Mouse (Mus musculus) embryonic fibroblast, embryonic 13.5 days (primary cell): Measurements from ENCODE around the gene Lrp5. TPM values are rescaled to one million over a fixed set of nuclear protein-coding genes. Genes with fewer than 3 reads are reported as not detected.

Source experiments
- H3K27ac ChIP-seq: 2 replicates; pipeline ENCODE4 v1.5.1; 2012; ENCODE audit warnings: low read length, control low read depth, inconsistent platforms; ENCODE audit not compliant: insufficient read depth
- H3K4me1 ChIP-seq: 2 replicates; pipeline ENCODE4 v1.6.1; 2011; ENCODE audit warnings: low read length; ENCODE audit not compliant: control insufficient read depth, insufficient read depth
- H3K4me3 ChIP-seq: 2 replicates; pipeline ENCODE4 v1.5.1; 2011; ENCODE audit warnings: mild to moderate bottlenecking, control low read depth, low read length; ENCODE audit not compliant: insufficient read depth
- CTCF ChIP-seq: IDR thresholded peaks from 2 replicates; pipeline ENCODE4 v1.5.1; 2011; ENCODE audit warnings: mild to moderate bottlenecking, control low read depth, low read length, moderate library complexity, borderline replicate concordance; ENCODE audit not compliant: insufficient read depth
- POLR2A ChIP-seq: IDR thresholded peaks from 2 replicates; pipeline ENCODE4 v1.6.1; 2011; ENCODE audit warnings: low read depth, mild to moderate bottlenecking, control low read depth, low read length, moderate library complexity
- polyA plus RNA-seq: library from polyadenylated mRNA; stranded (reverse); fragments of >200 nt; gene quantifications from 2 replicates; pipeline ENCODE4 v1.2.4, GENCODE M21; 2011; ENCODE audit warnings: low read depth; ENCODE audit not compliant: missing spikeins, insufficient read length

Lrp5 gene
- polyA plus RNA-seq, 1 experiment, result 32.7 TPM

- TF ChIP-seq CTCF (no peak), POLR2A (no peak)
- Histone ChIP-seq H3K4me1 (no peaks in the 10 kb centered on the region), H3K4me3 (no peak overlapping the region), H3K27ac (no peak overlapping the region)
Observed at GRCm38 (mm10) chr19:3549263-3549662, 137.1 kb downstream of the Lrp5 start.

DNA sequence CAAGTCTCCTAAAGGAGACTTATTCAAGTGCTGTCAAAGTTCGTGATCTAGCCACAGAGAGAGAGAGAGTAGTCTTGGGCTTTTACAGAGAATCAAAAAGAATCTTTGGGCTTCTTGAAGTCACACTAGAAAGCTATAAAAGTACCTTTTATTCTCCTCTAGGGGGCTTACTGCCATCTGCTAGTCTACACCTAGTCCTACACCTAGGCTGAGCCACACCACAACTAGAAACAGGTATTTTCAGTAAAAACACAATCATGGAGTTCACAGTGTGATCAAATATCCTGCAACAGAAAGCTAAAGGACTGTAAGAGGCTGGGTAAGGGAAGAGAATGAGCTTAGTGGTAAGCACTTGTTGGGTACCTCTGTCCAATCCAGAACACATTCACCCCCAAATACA is 138.1 kb downstream of the Lrp5 start:
- TF ChIP-seq CTCF (no peak), POLR2A (no peak)
- Histone ChIP-seq H3K27ac (no peak overlapping the region), H3K4me1 (no peaks in the 10 kb centered on the region), H3K4me3 (no peak overlapping the region)

- no peak overlapping the region for H3K27ac ChIP-seq
- H3K4me1 ChIP-seq, result no peaks in the 10 kb centered on the region
- H3K4me3 ChIP-seq, result no peak overlapping the region
- TF ChIP-seq POLR2A (no peak), CTCF (no peak)
Observed at GRCm38 (mm10) chr19:3544995-3545394, 141.4 kb downstream of the Lrp5 start.

DNA sequence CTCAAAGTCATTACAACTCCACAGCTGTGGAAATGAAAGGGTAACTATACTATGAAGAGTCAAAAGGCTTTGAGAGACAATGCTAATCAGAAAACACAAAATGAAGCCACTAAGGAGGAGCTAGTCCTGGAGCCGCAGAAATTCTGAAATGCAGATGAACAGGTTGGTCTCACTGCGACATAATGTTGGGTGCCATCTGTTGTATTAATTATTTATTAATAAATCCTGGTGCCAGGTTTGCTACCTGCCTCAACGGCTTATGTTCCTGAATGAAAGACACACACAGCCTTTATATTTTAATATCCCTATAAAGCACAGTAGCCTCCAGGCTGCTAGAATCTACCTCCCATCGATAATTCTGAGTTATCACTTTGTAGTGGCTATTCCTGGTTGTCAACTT is 143.8 kb downstream of the Lrp5 start:
- TF ChIP-seq POLR2A (no peak), CTCF (no peak)
- Histone ChIP-seq H3K4me1 (no peaks in the 10 kb centered on the region), H3K27ac (no peak overlapping the region), H3K4me3 (no peak overlapping the region)

GRCm38 (mm10) chr19:3540997-3541396 is 145.4 kb downstream of the Lrp5 start:
- Histone ChIP-seq H3K4me1 (no peaks in the 10 kb centered on the region), H3K27ac (no peak overlapping the region)
- TF ChIP-seq POLR2A (no peak), CTCF (no peak)

DNA sequence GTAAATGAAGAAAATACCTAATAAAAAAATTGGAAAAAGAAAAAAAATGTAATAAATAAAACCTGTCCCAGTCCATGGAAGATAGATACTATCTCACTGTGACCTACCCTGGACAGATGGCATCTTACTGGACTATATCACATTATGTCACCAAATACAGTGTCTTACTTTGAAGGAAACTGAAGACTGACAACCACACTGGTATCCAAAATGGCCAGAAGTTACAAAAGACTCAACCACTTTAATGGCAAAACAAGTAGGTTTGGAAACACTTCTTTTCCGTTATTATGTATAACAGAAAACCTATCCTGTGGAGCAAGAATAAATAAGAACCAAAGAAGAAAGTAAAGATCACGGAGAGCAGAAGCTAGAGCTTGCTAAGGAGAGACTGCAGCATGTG is 146.1 kb downstream of the Lrp5 start:
- no peak overlapping the region for H3K4me3 ChIP-seq
- no peak overlapping the region for H3K27ac ChIP-seq
- TF ChIP-seq CTCF (no peak), POLR2A (no peak)
- H3K4me1 ChIP-seq, result no peaks in the 10 kb centered on the region

More at GRCm38 (mm10) chr19:3540997-3541396, 145.4 kb downstream of the Lrp5 start:
- no peak overlapping the region for H3K4me3 ChIP-seq

GRCm38 (mm10) chr19:3539456-3539855 is 146.9 kb downstream of the Lrp5 start:
- Histone ChIP-seq H3K4me1 (no peaks in the 10 kb centered on the region), H3K4me3 (no peak overlapping the region), H3K27ac (no peak overlapping the region)
- TF ChIP-seq POLR2A (no peak), CTCF (no peak)

DNA sequence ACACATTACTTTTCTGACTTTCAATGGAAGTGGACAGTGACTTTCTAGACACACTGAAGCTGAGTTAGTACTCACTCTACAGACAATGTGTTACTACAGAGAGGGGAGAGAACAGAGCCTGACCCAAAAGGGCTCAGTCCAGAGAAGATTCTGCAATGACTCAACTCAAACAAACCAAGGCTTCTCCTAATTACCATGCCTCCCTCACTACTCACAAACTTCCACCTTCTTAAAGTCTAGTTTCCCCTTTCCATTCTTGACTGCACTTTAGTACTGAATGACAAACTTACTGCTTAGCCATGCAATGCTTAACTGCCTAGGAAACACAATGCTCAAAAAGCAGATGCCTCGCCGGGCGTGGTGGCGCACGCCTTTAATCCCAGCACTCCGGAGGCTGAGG is 148.7 kb downstream of the Lrp5 start:
- no peak for TF ChIP-seq CTCF
- Histone ChIP-seq H3K4me1 (no peaks in the 10 kb centered on the region), H3K27ac (no peak overlapping the region; the same call in 1 of the 2 replicates), H3K4me3 (no peak overlapping the region)

- Histone ChIP-seq H3K27ac (no peak overlapping the region), H3K4me3 (no peak overlapping the region)
- TF ChIP-seq POLR2A (no peak), CTCF (no peak)
Observed at GRCm38 (mm10) chr19:3534945-3535344, 151.4 kb downstream of the Lrp5 start.

More at GRCm38 (mm10) chr19:3534945-3535344, 151.4 kb downstream of the Lrp5 start:
- H3K4me1 ChIP-seq, result no peaks in the 10 kb centered on the region

Other genes starting within 250 kb of the Lrp5 start
- gene Ppp6r3, start 110.8 kb downstream of the Lrp5 start, polyA plus RNA-seq, result 63.6 and 69.4 TPM in 2 replicates
- gene 1810055G02Rik, start 21.7 kb upstream of the Lrp5 start, polyA plus RNA-seq, result 53.5 and 57.9 TPM in 2 replicates
- gene Kmt5b, start 80.9 kb upstream of the Lrp5 start, polyA plus RNA-seq, result 36.9 and 47.1 TPM in 2 replicates
- gene Chka, start 165.2 kb upstream of the Lrp5 start, polyA plus RNA-seq, result 48.4 and 65.0 TPM in 2 replicates
- gene Tcirg1, start 220.6 kb upstream of the Lrp5 start, polyA plus RNA-seq, result 56.8 and 60.7 TPM in 2 replicates
- 97.0 and 108 TPM in 2 replicates for gene Ndufs8, start 226.2 kb upstream of the Lrp5 start, polyA plus RNA-seq
- gene Aldh3b1, start 243.2 kb upstream of the Lrp5 start, polyA plus RNA-seq, result 3.8 and 4.3 TPM in 2 replicates
- gene Unc93b1, start 248.6 kb upstream of the Lrp5 start, polyA plus RNA-seq, result 34.5 and 44.9 TPM in 2 replicates